Mouse (Mus musculus) neural tube, embryonic 13.5 days (tissue): ENCODE data around the gene Cyp2r1. TPM values are rescaled to one million over a fixed set of nuclear protein-coding genes. Genes with fewer than 3 reads are reported as not detected.
"Not testable (repeated sequence)": the region's sequence is repeated elsewhere in the genome, so short reads cannot be mapped to it uniquely, and the experiment has no call there.

ENCODE experiments used
- ATAC-seq: fragments of 200-750 bp; cut with Nextera tagmentation; 2 replicates; pipeline ENCODE4 v1.8.0; 2017; ENCODE audit warnings: low read depth, mild to moderate bottlenecking, moderate TSS enrichment, moderate library complexity
- H3K27ac ChIP-seq: fragments of 300-500 bp; sonication (generic); replicated peaks from 2 replicates; pipeline ENCODE4 v1.5.1; 2015; ENCODE audit warnings: moderate library complexity, mild to moderate bottlenecking, inconsistent platforms
- H3K27me3 ChIP-seq: fragments of 300-500 bp; sonication (generic); 2 replicates; pipeline ENCODE4 v1.6.1; 2015; ENCODE audit warnings: mild to moderate bottlenecking, inconsistent platforms
- H3K36me3 ChIP-seq: fragments of 300-500 bp; sonication (generic); 2 replicates; pipeline ENCODE4 v1.6.1; 2015; ENCODE audit warnings: mild to moderate bottlenecking, inconsistent platforms
- H3K4me1 ChIP-seq: fragments of 300-500 bp; sonication (generic); replicated peaks from 2 replicates; pipeline ENCODE4 v1.6.1; 2015; ENCODE audit warnings: inconsistent platforms
- H3K4me2 ChIP-seq: fragments of 300-500 bp; sonication (generic); 2 replicates; pipeline ENCODE4 v1.6.1; 2015; ENCODE audit warnings: inconsistent platforms, mild to moderate bottlenecking, moderate library complexity
- H3K4me3 ChIP-seq: fragments of 300-500 bp; sonication (generic); 2 replicates; pipeline ENCODE4 v1.5.1; 2015; ENCODE audit warnings: mild to moderate bottlenecking, inconsistent platforms
- H3K9ac ChIP-seq: fragments of 300-500 bp; sonication (generic); 2 replicates; pipeline ENCODE4 v1.6.1; 2015; ENCODE audit warnings: moderate library complexity, mild to moderate bottlenecking, inconsistent platforms
- H3K9me3 ChIP-seq: fragments of 300-500 bp; sonication (generic); 2 replicates; pipeline ENCODE4 v1.6.1; 2016; ENCODE audit warnings: inconsistent platforms
- WGBS: fragments of 180-500 bp; shearing (Covaris S2); methylation state at CpG from one replicate; pipeline ENCODE4 v1.1.7; 2015; 5-methylcytosine and 5-hydroxymethylcytosine counted together
- polyA plus RNA-seq: library from polyadenylated mRNA; unstranded; fragments of >200 nt; fragmentation: Nextera tagmentation; extraction: Ambion mirVana; gene quantifications from 2 replicates; pipeline ENCODE4 v1.2.1, GENCODE M21; 2015

Cyp2r1 gene
- polyA plus RNA-seq = 1.4 and 1.9 TPM in 2 replicates

DNA sequence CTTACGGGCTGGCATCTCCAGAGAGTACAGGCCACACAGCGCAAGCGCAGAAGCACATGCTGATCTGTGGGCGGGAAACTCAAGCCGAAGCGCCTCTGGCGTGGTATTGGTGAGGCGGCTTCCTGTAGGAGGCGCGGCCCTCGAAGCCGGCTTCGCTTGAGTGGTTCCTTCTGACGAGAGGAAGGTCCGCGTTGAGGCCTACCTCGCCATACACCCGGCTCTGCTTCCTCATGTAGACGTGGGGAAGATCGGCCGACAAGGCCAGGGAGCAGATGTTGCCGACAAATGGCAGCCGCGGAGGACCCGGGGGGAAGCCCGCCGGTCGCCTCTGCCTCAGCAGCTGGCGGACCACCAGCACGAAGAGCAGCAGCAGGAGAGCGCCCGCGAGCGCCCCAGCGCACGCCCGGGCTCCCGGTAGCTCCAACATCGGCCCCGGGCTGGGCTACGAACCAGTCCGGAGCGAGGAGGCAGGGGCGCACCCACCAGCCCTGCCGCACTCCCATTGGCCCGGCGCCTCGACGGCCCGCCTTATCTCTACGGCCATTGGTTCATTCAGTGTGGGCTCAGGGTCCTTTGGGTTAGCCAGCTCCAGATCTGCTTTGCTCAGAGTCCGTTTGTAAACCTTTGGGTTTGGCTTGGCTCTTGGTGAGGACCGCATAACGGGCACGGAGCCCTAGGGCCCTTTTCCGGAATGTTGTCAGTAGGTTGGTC is at the start of gene Cyp2r1:
Cyp2r1 (minus strand) TSS at position 442 of the 711 bp plus-strand sequence.
- Histone ChIP-seq H3K27ac (peak within 1 kb of the TSS; percentile 80), H3K4me1 (no peaks in the 10 kb centered on the region), H3K4me3 (peak within 1 kb of the TSS; percentile 65), H3K9ac (peak within 1 kb of the TSS; percentile 73), H3K4me2 (peak within 1 kb of the TSS; percentile 65), H3K9me3 (peaks cover 8% of the 10 kb centered on the region; the same call in 1 of the 2 replicates), H3K36me3 (no peaks in the 10 kb centered on the region), H3K27me3 (no peaks in the 10 kb centered on the region)
- 2% methylated on average over 56 of the region's 56 CpGs for WGBS
- peak; percentile 100 for ATAC-seq

- ATAC-seq = not testable (repeated sequence)
These were observed 31.6 kb upstream of the Cyp2r1 start for GRCm38 (mm10) chr7:114594391-114594790.

GRCm38 (mm10) chr7:114582441-114582840 is 19.7 kb upstream of the Cyp2r1 start:
- WGBS = 50% methylated on average over 2 of the region's 2 CpGs
- no peaks in the 10 kb centered on the region for H3K4me1 ChIP-seq
- no peaks in the 10 kb centered on the region for H3K36me3 ChIP-seq
- no peak overlapping the region for H3K27ac ChIP-seq
- no peak overlapping the region for H3K9ac ChIP-seq
- H3K4me2 ChIP-seq = no peak overlapping the region
- H3K9me3 ChIP-seq = no peaks in the 10 kb centered on the region
- no peaks in the 10 kb centered on the region for H3K27me3 ChIP-seq
- ATAC-seq = no peak
- no peak overlapping the region for H3K4me3 ChIP-seq

More at GRCm38 (mm10) chr7:114594391-114594790, 31.6 kb upstream of the Cyp2r1 start:
- not testable (repeated sequence) for H3K27ac ChIP-seq, H3K4me1 ChIP-seq, H3K4me3 ChIP-seq, H3K27me3 ChIP-seq, H3K9ac ChIP-seq, H3K9me3 ChIP-seq, H3K4me2 ChIP-seq, H3K36me3 ChIP-seq
- 94% methylated on average over 8 of the region's 8 CpGs for WGBS

- H3K4me2 ChIP-seq = no peak overlapping the region
- no peaks in the 10 kb centered on the region for H3K4me1 ChIP-seq
- H3K36me3 ChIP-seq = no peaks in the 10 kb centered on the region
- H3K27ac ChIP-seq = no peak overlapping the region
- WGBS = 87% methylated on average over 5 of the region's 5 CpGs
- no peaks in the 10 kb centered on the region for H3K9me3 ChIP-seq
- H3K4me3 ChIP-seq = no peak overlapping the region
- no peak overlapping the region for H3K9ac ChIP-seq
- H3K27me3 ChIP-seq = no peaks in the 10 kb centered on the region
- no peak for ATAC-seq
These were observed 18.4 kb upstream of the Cyp2r1 start for GRCm38 (mm10) chr7:114581200-114581599.

- H3K4me3 ChIP-seq = no peak overlapping the region
- no peak for ATAC-seq
- H3K27ac ChIP-seq = no peak overlapping the region
- H3K36me3 ChIP-seq = no peaks in the 10 kb centered on the region
- H3K9me3 ChIP-seq = no peaks in the 10 kb centered on the region
- H3K4me2 ChIP-seq = no peak overlapping the region
- H3K4me1 ChIP-seq = no peaks in the 10 kb centered on the region
- no peak overlapping the region for H3K9ac ChIP-seq
- H3K27me3 ChIP-seq = no peaks in the 10 kb centered on the region
- WGBS = 5% methylated on average over 4 of the region's 4 CpGs
These were observed 17.7 kb upstream of the Cyp2r1 start for GRCm38 (mm10) chr7:114580426-114580825.

GRCm38 (mm10) chr7:114577665-114578064 is 14.9 kb upstream of the Cyp2r1 start:
- 100% methylated on average over 1 of the region's 1 CpGs for WGBS
- ATAC-seq = no peak
- H3K9ac ChIP-seq = no peak overlapping the region
- no peak overlapping the region for H3K4me3 ChIP-seq
- H3K27me3 ChIP-seq = no peaks in the 10 kb centered on the region
- no peaks in the 10 kb centered on the region for H3K4me1 ChIP-seq
- no peaks in the 10 kb centered on the region for H3K36me3 ChIP-seq
- H3K4me2 ChIP-seq = no peak overlapping the region
- H3K27ac ChIP-seq = no peak overlapping the region
- no peaks in the 10 kb centered on the region for H3K9me3 ChIP-seq

- Histone ChIP-seq H3K36me3 (no peaks in the 10 kb centered on the region), H3K9me3 (no peaks in the 10 kb centered on the region), H3K27me3 (no peaks in the 10 kb centered on the region), H3K27ac (no peak overlapping the region), H3K4me2 (no peak overlapping the region), H3K9ac (no peak overlapping the region), H3K4me3 (no peak overlapping the region), H3K4me1 (no peaks in the 10 kb centered on the region)
- no peak for ATAC-seq
- WGBS = 85% methylated on average over 3 of the region's 3 CpGs
These were observed 14.2 kb upstream of the Cyp2r1 start for GRCm38 (mm10) chr7:114576931-114577330.

GRCm38 (mm10) chr7:114573866-114574265 is 11.1 kb upstream of the Cyp2r1 start:
- not testable (repeated sequence) for H3K9me3 ChIP-seq, H3K4me1 ChIP-seq, H3K4me2 ChIP-seq, H3K36me3 ChIP-seq, H3K9ac ChIP-seq, H3K4me3 ChIP-seq, H3K27me3 ChIP-seq, ATAC-seq, H3K27ac ChIP-seq
- 92% methylated on average over 4 of the region's 4 CpGs for WGBS

- H3K36me3 ChIP-seq = peaks cover 24% of the 10 kb centered on the region
These were observed 26.6 kb downstream of the Cyp2r1 start for GRCm38 (mm10) chr7:114536179-114536578.

GRCm38 (mm10) chr7:114526245-114526644 is 36.5 kb downstream of the Cyp2r1 start:
- WGBS = 90% methylated on average over 1 of the region's 1 CpGs

More at GRCm38 (mm10) chr7:114536179-114536578, 26.6 kb downstream of the Cyp2r1 start:
- H3K27me3 ChIP-seq = no peaks in the 10 kb centered on the region
- H3K9ac ChIP-seq = no peak overlapping the region
- no peaks in the 10 kb centered on the region for H3K4me1 ChIP-seq
- ATAC-seq = no peak
- no peak overlapping the region for H3K27ac ChIP-seq
- 100% methylated on average over 1 of the region's 1 CpGs for WGBS
- no peaks in the 10 kb centered on the region for H3K9me3 ChIP-seq
- H3K4me2 ChIP-seq = no peak overlapping the region
- H3K4me3 ChIP-seq = no peak overlapping the region

DNA sequence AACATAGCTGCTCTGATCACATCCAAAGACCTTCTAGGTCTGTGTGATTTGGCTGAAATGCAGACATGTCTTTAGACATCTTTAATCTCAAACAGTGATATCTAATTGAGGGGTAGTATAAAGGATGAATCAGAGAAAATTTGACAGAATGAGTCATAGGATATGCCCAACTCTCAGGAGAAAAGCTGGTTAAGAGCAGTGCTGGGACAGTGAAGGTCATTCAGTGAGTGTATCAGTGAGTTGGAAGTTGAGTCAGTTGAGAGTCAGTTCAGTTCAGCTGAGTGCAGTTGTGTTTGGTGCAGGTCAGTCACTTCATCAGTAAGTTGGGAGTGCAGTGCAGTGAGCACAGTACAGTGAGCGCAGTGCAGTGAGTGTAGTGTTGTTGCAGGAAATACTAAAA is 42.6 kb downstream of the Cyp2r1 start:
- no peaks in the 10 kb centered on the region for H3K27me3 ChIP-seq
- H3K4me2 ChIP-seq = no peak overlapping the region
- no peak overlapping the region for H3K9ac ChIP-seq
- no peak overlapping the region for H3K27ac ChIP-seq
- H3K4me3 ChIP-seq = no peak overlapping the region
- H3K4me1 ChIP-seq = no peaks in the 10 kb centered on the region
- WGBS = 100% methylated on average over 1 of the region's 1 CpGs
- no peaks in the 10 kb centered on the region for H3K9me3 ChIP-seq
- 0 out of 2 replicates have a peak, but pooled peaks cover 3% of the 10 kb centered on the region for H3K36me3 ChIP-seq
- no peak for ATAC-seq

More at GRCm38 (mm10) chr7:114526245-114526644, 36.5 kb downstream of the Cyp2r1 start:
- Histone ChIP-seq H3K27ac (no peak overlapping the region), H3K9ac (no peak overlapping the region), H3K36me3 (0 out of 2 replicates have a peak, but pooled peaks cover 3% of the 10 kb centered on the region), H3K9me3 (no peaks in the 10 kb centered on the region), H3K4me3 (no peak overlapping the region), H3K4me1 (no peaks in the 10 kb centered on the region), H3K27me3 (no peaks in the 10 kb centered on the region), H3K4me2 (no peak overlapping the region)
- no peak for ATAC-seq

DNA sequence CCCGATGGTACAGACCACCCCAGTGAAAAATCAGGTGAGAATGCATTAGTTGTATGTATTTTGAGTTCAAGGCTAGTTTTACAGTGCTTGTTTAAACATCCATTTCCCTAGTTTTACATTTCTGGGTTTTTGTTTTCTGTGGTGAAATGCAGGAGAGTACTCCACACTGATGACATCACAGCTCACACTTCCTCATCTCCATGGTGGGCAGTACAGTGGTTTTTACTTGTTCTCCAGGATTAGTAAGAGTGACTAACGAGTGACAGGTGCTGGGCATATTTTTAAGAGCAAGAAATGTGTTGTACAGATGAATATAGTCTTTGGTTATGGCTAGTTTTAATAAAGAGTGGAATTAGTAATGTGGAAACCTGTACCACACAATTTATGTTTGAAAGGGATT is 53.9 kb downstream of the Cyp2r1 start:
- no peak overlapping the region for H3K4me2 ChIP-seq
- no peaks in the 10 kb centered on the region for H3K27me3 ChIP-seq
- no peak overlapping the region for H3K27ac ChIP-seq
- 92% methylated on average over 2 of the region's 2 CpGs for WGBS
- H3K4me1 ChIP-seq = no peaks in the 10 kb centered on the region
- H3K36me3 ChIP-seq = no peaks in the 10 kb centered on the region
- ATAC-seq = no peak
- H3K9me3 ChIP-seq = no peaks in the 10 kb centered on the region
- no peak overlapping the region for H3K4me3 ChIP-seq
- no peak overlapping the region for H3K9ac ChIP-seq
